Comparison of ENCODE assay signal across 8 mouse cellular contexts in the genomic region with DNA sequence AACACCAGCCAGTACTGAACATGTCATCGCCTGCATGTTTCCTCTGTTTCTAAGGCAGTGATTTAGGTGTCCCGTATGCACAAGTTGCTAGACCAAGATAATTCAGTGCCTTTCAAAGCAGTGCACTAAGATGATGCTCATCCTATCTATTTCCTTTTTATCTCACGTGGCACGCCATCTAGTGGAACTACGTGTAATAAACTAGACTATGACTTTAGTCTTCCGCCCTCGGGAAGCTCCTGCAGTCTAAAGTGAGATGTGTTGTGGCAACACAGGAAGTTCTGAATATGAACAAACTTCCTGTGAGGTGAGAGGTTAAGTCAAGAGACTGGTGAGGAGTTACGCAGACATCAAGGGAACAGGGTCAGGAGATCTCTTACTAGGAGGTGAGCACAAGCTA. TPM values are rescaled to one million over a fixed set of nuclear protein-coding genes. Genes with fewer than 3 reads are reported as not detected.
A peak's percentile ranks its signal among the peaks of the same experiment; 100 is the strongest.
DNase-seq lines count a peak whose midpoint lies in the region; ATAC-seq lines count a peak whose summit lies in the region.

No protein-coding gene starts in this region.

- no peaks in the 10 kb centered on the region for H3K27me3 ChIP-seq in neural tube, embryonic 14.5 days (ENCODE audit: control insufficient read depth, insufficient read depth, low read length)
- no peaks in the 10 kb centered on the region for H3K27me3 ChIP-seq in neural tube, embryonic 15.5 days (replicated peaks)

- DNase-seq in heart, adult 11 months, result peak; percentile 90
- no peak for DNase-seq in heart, postnatal 25 days (ENCODE audit: low spot score)
- DNase-seq in kidney, postnatal 10 days, result peak; percentile 30
- peak; percentile 42 for DNase-seq in thymus, postnatal 4 days
- no peak for DNase-seq in urinary bladder, postnatal 10 days (ENCODE audit: low spot score)
- no peak for DNase-seq in left cerebral cortex, postnatal 4 days

- H3K4me2 ChIP-seq in neural tube, embryonic 14.5 days (ENCODE audit: low read depth, low read length), result no peak overlapping the region
- no peak overlapping the region for H3K4me2 ChIP-seq in neural tube, embryonic 15.5 days

- WGBS in neural tube, embryonic 14.5 days, result 36% methylated on average over 8 of the region's 8 CpGs
- 45% methylated on average over 8 of the region's 8 CpGs for WGBS in neural tube, embryonic 15.5 days

- no peak overlapping the region for H3K4me3 ChIP-seq in neural tube, embryonic 14.5 days (ENCODE audit: low read depth, low read length)
- no peak overlapping the region for H3K4me3 ChIP-seq in neural tube, embryonic 15.5 days (replicated peaks)

- H3K36me3 ChIP-seq in neural tube, embryonic 14.5 days (ENCODE audit: control insufficient read depth, insufficient read depth, low read length), result no peaks in the 10 kb centered on the region
- no peaks in the 10 kb centered on the region for H3K36me3 ChIP-seq in neural tube, embryonic 15.5 days

- peak; percentile 31; the same call in 1 of the 2 replicates for ATAC-seq in neural tube, embryonic 14.5 days (ENCODE audit: low read depth)
- ATAC-seq in neural tube, embryonic 15.5 days (ENCODE audit: low FRiP score), result no peak

- intact Hi-C loops in heart, postnatal 25 days (cut with DNase I), result no loop called here
- intact Hi-C loops in left cerebral cortex, postnatal 4 days (cut with DNase I), result no loop called here

- no peak overlapping the region for H3K27ac ChIP-seq in neural tube, embryonic 14.5 days (ENCODE audit: low read depth, low read length)
- no peak overlapping the region for H3K27ac ChIP-seq in neural tube, embryonic 15.5 days (replicated peaks)

- H3K4me1 ChIP-seq in neural tube, embryonic 14.5 days (ENCODE audit: control insufficient read depth, insufficient read depth, low read length), result no peaks in the 10 kb centered on the region
- no peaks in the 10 kb centered on the region for H3K4me1 ChIP-seq in neural tube, embryonic 15.5 days

- H3K9ac ChIP-seq in neural tube, embryonic 14.5 days (replicated peaks; ENCODE audit: low read depth, low read length), result no peak overlapping the region
- H3K9ac ChIP-seq in neural tube, embryonic 15.5 days (replicated peaks), result no peak overlapping the region

- H3K9me3 ChIP-seq in neural tube, embryonic 14.5 days (ENCODE audit: control insufficient read depth, low read length), result no peaks in the 10 kb centered on the region
- no peaks in the 10 kb centered on the region for H3K9me3 ChIP-seq in neural tube, embryonic 15.5 days (replicated peaks)

RNA-seq across cellular contexts. Expression of gene Abhd10, which starts 43.9 kb away (rescaled TPM):
- 10 to 100 TPM; 16.0 to 18.6 TPM for total RNA-seq in heart, postnatal 25 days (2021)
- 39.5 and 40.7 TPM in 2 replicates for polyA plus RNA-seq in neural tube, embryonic 14.5 days (2014; fragmentation: Nextera tagmentation; extraction: Ambion mirVana)
- polyA plus RNA-seq in neural tube, embryonic 15.5 days (2015; fragmentation: Nextera tagmentation; extraction: Ambion mirVana), result 38.7 and 41.1 TPM in 2 replicates
- 10 to 100 TPM; 19.8 to 24.8 TPM for total RNA-seq in left cerebral cortex, postnatal 4 days (2021)

Comparison
In these comparisons a context has a peak if more than half of its experiments do, and no peak if none do; other contexts are left out.
1. DNase-seq: peak in heart, adult 11 months (single experiment), kidney, postnatal 10 days (single experiment) and thymus, postnatal 4 days (single experiment); none in heart, postnatal 25 days (single experiment), urinary bladder, postnatal 10 days (single experiment) and left cerebral cortex, postnatal 4 days (single experiment).